Mouse (Mus musculus) heart, adult 2 months (tissue): Measurements from ENCODE around the gene Ccdc167. TPM values are rescaled to one million over a fixed set of nuclear protein-coding genes. Genes with fewer than 3 reads are reported as not detected.

Source experiments
- DNase-seq, 2 experiments: peaks; one replicate each; pipeline ENCODE4 v3.0.0; 2021
- H3K27ac ChIP-seq: fragments of 200-600 bp; 2 replicates; pipeline ENCODE4 v1.8.1; 2022
- H3K27me3 ChIP-seq: fragments of 200-500 bp; 2 replicates; pipeline ENCODE4 v1.6.1; 2012; ENCODE audit warnings: mild to moderate bottlenecking, low read length, inconsistent platforms, mixed read lengths; ENCODE audit not compliant: control insufficient read depth, insufficient read depth
- H3K36me3 ChIP-seq: fragments of 200-500 bp; 2 replicates; pipeline ENCODE4 v1.6.1; 2012; ENCODE audit warnings: low read length, inconsistent platforms; ENCODE audit not compliant: control insufficient read depth, insufficient read depth
- H3K4me1 ChIP-seq: fragments of 200-500 bp; 2 replicates; pipeline ENCODE4 v1.6.1; 2011; ENCODE audit warnings: low read length; ENCODE audit not compliant: control insufficient read depth, insufficient read depth
- H3K4me3 ChIP-seq: fragments of 200-600 bp; 2 replicates; pipeline ENCODE4 v1.8.1; 2022
- H3K79me2 ChIP-seq: fragments of 200-500 bp; replicated peaks from 2 replicates; pipeline ENCODE4 v1.6.1; 2012; ENCODE audit warnings: mild to moderate bottlenecking, inconsistent platforms, low read length, moderate library complexity, mixed read lengths; ENCODE audit not compliant: control insufficient read depth, insufficient read depth
- H3K9ac ChIP-seq: fragments of 200-500 bp; 2 replicates; pipeline ENCODE4 v1.6.1; 2012; ENCODE audit warnings: low read depth, mild to moderate bottlenecking, control low read depth, inconsistent platforms, low read length, mixed read lengths
- CTCF ChIP-seq: fragments of 200-600 bp; IDR thresholded peaks from 2 replicates; pipeline ENCODE4 v1.8.1; 2022; ENCODE audit warnings: antibody characterized with exemption, mild to moderate bottlenecking, moderate library complexity
- EP300 ChIP-seq: fragments of 200-500 bp; IDR thresholded peaks from 2 replicates; pipeline ENCODE4 v1.6.1; 2011; ENCODE audit warnings: low read depth, low read length, control low read depth; ENCODE audit not compliant: insufficient read depth
- POLR2A ChIP-seq: fragments of 200-500 bp; IDR thresholded peaks from 2 replicates; pipeline ENCODE4 v1.6.1; 2011; ENCODE audit warnings: mild to moderate bottlenecking, low read depth, low read length, control low read depth; ENCODE audit not compliant: insufficient read depth
- WGBS: fragments of 180-500 bp; shearing (Covaris S2); methylation state at CpG from one replicate; pipeline ENCODE4 v1.1.7; 2018; 5-methylcytosine and 5-hydroxymethylcytosine counted together
- intact Hi-C: fragments of 180-260 bp; cut with DNase I; formaldehyde crosslinking; loops from one replicate; pipeline ENCODE4 v1.15.1; 2025
- polyA plus RNA-seq: library from polyadenylated mRNA; depleted of rRNA; stranded (reverse); fragments of >200 nt; gene quantifications from 2 replicates; pipeline ENCODE4 v1.2.3, GENCODE M21; 2012
- total RNA-seq, 2 experiments: library from RNA; stranded (reverse); gene quantifications; 2 replicates each; pipeline ENCODE4 v1.2.3; 2021

The Ccdc167 gene
- total and polyA plus RNA-seq, 3 experiments, result 6.9 to 11.8 (median 11.4) TPM

GRCm38 (mm10) chr17:29702938-29703710, 13.7 kb downstream of the Ccdc167 start:
- Histone ChIP-seq H3K27ac (no peak overlapping the region), H3K36me3 (no peaks in the 10 kb centered on the region), H3K79me2 (no peaks in the 10 kb centered on the region), H3K4me3 (no peak overlapping the region), H3K9ac (no peak overlapping the region), H3K27me3 (no peaks in the 10 kb centered on the region), H3K4me1 (no peaks in the 10 kb centered on the region)
- no peak for TF ChIP-seq CTCF
- TF ChIP-seq EP300, result no peak
- TF ChIP-seq POLR2A, result no peak
- DNase-seq, result no peak
- WGBS, result 74% methylated on average over 4 of the region's 4 CpGs
- intact Hi-C loops, result no loop called here

DNA sequence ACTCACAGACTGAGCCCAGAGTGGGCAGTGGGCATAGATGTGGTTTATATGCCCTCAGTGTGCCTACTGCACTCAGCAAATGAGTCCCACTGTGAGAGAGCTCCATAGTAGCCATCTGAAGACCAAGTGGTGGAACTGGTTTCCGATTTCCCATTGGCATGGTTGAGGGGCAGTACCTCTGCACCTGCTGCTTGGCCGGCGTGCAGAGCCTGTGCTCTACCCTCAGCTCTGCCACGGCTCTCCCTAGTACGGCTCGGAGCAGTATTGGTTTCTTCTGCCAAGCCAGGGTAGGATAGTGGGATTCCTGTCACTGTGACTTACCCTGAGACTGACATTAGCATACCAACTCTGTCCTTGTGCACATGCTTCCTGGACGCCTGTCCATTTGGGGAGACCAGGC, 16.3 kb downstream of the Ccdc167 start:
- no peak for DNase-seq
- Histone ChIP-seq H3K9ac (no peak overlapping the region), H3K36me3 (no peaks in the 10 kb centered on the region), H3K27ac (no peak overlapping the region), H3K79me2 (no peaks in the 10 kb centered on the region), H3K27me3 (no peaks in the 10 kb centered on the region), H3K4me1 (no peaks in the 10 kb centered on the region), H3K4me3 (no peak overlapping the region)
- intact Hi-C loops, result no loop called here
- TF ChIP-seq POLR2A (no peak), EP300 (no peak), CTCF (no peak)
- WGBS, result 97% methylated on average over 7 of the region's 7 CpGs

DNA sequence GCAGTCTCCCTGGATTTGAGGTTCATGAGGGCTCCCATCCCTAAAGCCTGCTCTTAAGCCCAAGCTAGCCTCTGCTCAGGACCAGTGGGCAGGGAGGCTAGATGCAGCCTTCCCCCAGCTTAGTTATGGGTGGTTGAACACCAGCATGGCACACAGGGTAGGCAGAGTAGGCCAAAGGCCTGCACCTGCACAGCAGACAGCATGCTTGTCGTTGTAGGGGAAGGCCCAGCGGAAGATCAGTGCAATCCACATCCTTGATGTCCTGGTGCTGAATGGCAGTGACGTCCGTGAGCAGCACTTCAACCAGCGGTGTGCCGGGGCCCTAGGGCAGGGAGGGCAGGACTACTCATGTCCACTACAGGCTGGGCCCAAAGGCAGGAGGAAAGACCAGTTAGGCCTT, 18.4 kb downstream of the Ccdc167 start:
- H3K79me2 ChIP-seq, result no peaks in the 10 kb centered on the region
- H3K4me1 ChIP-seq, result no peaks in the 10 kb centered on the region
- no peak overlapping the region for H3K9ac ChIP-seq
- H3K27ac ChIP-seq, result no peak overlapping the region
- H3K36me3 ChIP-seq, result no peaks in the 10 kb centered on the region
- intact Hi-C loops, result no loop called here
- no peaks in the 10 kb centered on the region for H3K27me3 ChIP-seq
- WGBS, result 89% methylated on average over 6 of the region's 6 CpGs
- H3K4me3 ChIP-seq, result no peak overlapping the region
- no peak for DNase-seq
- TF ChIP-seq CTCF (no peak), POLR2A (no peak), EP300 (no peak)

- 88% methylated on average over 8 of the region's 8 CpGs for WGBS
- no peaks in the 10 kb centered on the region for H3K79me2 ChIP-seq
- intact Hi-C loops, result no loop called here
- TF ChIP-seq EP300 (no peak), POLR2A (no peak), CTCF (no peak)
- H3K36me3 ChIP-seq, result no peaks in the 10 kb centered on the region
- H3K4me3 ChIP-seq, result no peak overlapping the region
- no peak overlapping the region for H3K27ac ChIP-seq
- no peaks in the 10 kb centered on the region for H3K27me3 ChIP-seq
- no peaks in the 10 kb centered on the region for H3K4me1 ChIP-seq
- DNase-seq, result no peak
- no peak overlapping the region for H3K9ac ChIP-seq
These were observed 19.9 kb downstream of the Ccdc167 start for GRCm38 (mm10) chr17:29696940-29697339.

GRCm38 (mm10) chr17:29694516-29694915, 22.3 kb downstream of the Ccdc167 start:
- H3K27me3 ChIP-seq, result no peaks in the 10 kb centered on the region
- no peak overlapping the region for H3K4me3 ChIP-seq
- H3K79me2 ChIP-seq, result no peaks in the 10 kb centered on the region
- no peak overlapping the region for H3K27ac ChIP-seq
- no peaks in the 10 kb centered on the region for H3K36me3 ChIP-seq
- DNase-seq, result no peak
- H3K4me1 ChIP-seq, result no peaks in the 10 kb centered on the region
- 92% methylated on average over 4 of the region's 4 CpGs for WGBS
- H3K9ac ChIP-seq, result no peak overlapping the region
- TF ChIP-seq EP300, result no peak
- no peak for TF ChIP-seq POLR2A
- no peak for TF ChIP-seq CTCF
- intact Hi-C loops, result no loop called here

DNA sequence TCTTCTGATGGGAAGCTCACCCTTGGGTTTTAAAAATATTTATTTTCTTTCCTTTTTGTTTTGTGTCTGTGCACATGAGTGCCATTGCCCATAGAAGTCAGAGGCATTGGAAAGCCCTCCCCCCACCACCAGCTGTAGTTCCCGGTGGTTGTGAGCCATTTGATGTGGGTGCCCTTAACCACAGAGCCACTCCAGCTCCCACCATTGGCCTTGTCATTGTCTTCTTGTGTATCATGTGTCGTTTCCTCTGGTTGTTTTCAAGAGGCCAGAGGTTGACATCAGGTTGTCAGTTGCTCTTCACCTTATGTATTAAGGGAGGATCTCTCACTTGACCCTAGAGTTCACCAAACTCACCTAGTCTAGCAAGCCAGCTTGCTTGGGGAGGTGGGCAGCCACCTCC, 23.3 kb downstream of the Ccdc167 start:
- no peak for TF ChIP-seq POLR2A
- no peak for TF ChIP-seq EP300
- no peak for TF ChIP-seq CTCF
- H3K27me3 ChIP-seq, result no peaks in the 10 kb centered on the region
- no peak overlapping the region for H3K27ac ChIP-seq
- WGBS, result 67% methylated on average over 2 of the region's 2 CpGs
- H3K4me3 ChIP-seq, result no peak overlapping the region
- H3K9ac ChIP-seq, result no peak overlapping the region
- H3K4me1 ChIP-seq, result no peaks in the 10 kb centered on the region
- intact Hi-C loops, result no loop called here
- H3K79me2 ChIP-seq, result no peaks in the 10 kb centered on the region
- no peak for DNase-seq
- H3K36me3 ChIP-seq, result peaks cover under 1% of the 10 kb centered on the region; the same call in 1 of the 2 replicates
